Mouse (Mus musculus) layer of hippocampus, adult 18-20 months (tissue): ENCODE data around the gene Ttll3. TPM values are rescaled to one million over a fixed set of nuclear protein-coding genes. Genes with fewer than 3 reads are reported as not detected.

Experiments
- DNase-seq, 2 experiments: peaks; one replicate each; pipeline ENCODE4 v3.0.0; 2022; ENCODE audit warnings: low spot score in 2 of 2
- microRNA-seq, 2 experiments: library from miRNA; unstranded; fragments of <30 nt; microRNA quantifications; one replicate each; pipeline ENCODE4 v1.2.0; 2021
- total RNA-seq, 2 experiments: library from RNA; stranded (reverse); gene quantifications; 2 replicates each; pipeline ENCODE4 v1.2.3; 2021

Ttll3 gene
- total RNA-seq, 2 experiments from 2014 or later, result 14.8 to 17.6 TPM

DNA sequence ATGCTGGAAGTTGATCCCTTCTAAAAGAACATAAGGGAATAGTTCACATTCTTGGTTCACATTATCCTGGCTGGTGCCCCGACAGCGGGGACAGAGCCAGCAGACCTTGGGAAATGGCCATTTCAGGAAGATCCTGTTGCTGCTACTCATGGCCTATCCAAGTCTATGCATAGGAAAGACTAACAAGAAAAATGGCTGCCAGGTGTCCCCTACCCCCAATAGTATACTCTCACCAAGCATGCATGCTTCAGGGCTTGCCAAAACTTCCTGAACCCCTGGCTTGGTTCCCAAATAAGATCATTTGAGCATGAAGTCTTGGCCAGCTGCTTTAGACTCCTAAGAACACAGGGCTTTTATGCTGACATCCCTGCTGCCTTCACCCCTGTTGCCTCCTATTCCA, 62.8 kb downstream of the Ttll3 start:
- DNase-seq, result no peak

DNA sequence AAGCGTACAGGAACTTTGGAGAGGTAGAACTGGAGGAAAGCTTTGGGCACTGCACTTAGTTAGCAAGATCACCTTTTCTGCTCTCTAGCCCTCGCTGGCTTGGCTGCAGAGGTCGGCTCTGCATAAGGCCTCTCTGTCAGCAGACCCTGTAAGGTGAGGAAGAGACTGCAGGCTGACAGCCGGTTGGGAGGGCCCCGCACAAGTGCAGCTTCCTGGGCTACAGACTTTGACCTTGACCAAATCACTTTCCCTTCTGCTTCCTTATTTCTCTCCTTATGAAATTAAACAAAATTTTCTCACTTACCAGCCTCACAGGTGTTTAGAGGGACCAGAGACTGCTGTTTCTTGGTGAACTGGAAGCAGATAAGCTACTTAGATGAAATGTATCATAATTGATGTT, 65.9 kb downstream of the Ttll3 start:
- DNase-seq, result no peak

DNA sequence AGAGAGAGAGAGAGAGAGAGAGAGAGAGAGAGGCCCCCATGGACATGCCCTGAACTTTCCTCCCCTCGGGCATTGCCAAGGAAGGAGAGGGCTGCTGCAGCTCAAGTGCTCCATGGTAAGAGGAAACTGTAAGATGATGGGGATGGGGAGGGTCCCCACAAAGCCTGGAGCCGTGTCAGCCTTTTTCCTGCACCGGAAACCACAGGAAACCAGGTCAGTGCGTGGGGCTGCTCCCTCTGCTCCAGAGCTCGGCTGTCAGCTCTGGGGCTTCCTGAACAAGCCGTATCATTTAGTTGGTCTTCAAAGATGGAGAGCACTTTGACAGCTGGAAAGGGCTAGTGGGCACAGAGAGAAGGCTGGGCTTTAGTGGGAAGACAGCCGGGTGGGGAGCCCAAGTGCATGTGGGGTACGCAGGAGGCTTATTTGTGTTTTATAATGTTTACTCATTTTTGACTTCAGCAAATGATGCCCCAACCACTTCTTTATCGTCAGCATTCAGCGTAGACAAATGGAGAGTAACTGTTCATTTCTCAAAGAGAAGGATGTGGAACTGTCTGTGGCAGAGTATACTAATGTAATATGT, 69.0 kb downstream of the Ttll3 start, which contains the start of gene Il17re:
Gene Il17re (plus strand): TSS at position 533 of the 583 bp plus-strand sequence.
- no peak for DNase-seq

DNA sequence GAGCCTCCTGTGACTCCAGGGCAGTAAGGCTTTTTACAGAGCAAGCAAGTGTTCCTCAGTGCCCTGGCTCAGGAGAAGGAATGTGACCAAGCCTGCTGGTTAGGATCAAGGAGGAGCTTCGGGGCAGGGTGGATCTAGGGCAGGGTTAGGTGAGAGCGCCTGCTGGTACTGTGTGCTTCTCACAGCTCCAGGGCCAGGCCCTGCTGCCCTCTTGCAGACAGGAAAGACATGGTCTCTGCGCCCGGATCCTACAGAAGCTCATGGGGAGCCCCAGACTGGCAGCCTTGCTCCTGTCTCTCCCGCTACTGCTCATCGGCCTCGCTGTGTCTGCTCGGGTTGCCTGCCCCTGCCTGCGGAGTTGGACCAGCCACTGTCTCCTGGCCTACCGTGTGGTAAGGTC, 69.6 kb downstream of the Ttll3 start:
- no peak for DNase-seq

DNA sequence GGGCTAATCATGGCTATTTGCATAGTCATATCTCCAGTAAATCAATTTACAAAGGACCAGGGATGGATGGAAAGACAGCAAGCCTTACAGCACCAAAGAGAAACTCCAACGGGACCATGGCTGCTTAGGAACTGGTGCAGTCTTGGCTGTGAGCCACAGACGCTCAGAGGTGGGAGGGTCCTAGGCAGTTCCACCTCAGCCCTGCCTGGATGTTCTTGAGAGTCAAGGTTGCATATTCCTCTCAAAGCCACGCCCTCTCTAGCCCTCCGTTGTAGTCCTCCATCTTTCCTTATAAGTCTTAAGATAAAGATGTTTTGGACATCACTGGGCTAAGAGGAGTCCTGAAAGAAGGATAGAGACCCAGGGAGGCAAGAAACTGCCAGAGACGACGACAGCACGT, 75.0 kb downstream of the Ttll3 start:
- DNase-seq, result no peak

Small RNA genes lying within 50 kb of the gene (microRNA-seq; reads per million reads assigned to microRNA genes)
- 0 to 0.74 reads per million in 2 experiments for gene Gm24387

Other genes with a start within 250 kb of the Ttll3 start
- gene Lhfpl4, start 193.9 kb upstream of the Ttll3 start, total RNA-seq, result 10 to 100 TPM; 74.2 to 76.4 TPM
- 10 to 100 TPM; 12.6 to 13.3 TPM for gene Mtmr14, start 151.4 kb upstream of the Ttll3 start, total RNA-seq
- gene Cpne9, start 107.0 kb upstream of the Ttll3 start, total RNA-seq, result 10 to 100 TPM; 15.9 to 18.5 TPM
- 10 to 100 TPM; 37.7 to 37.8 TPM for gene Brpf1, start 82.1 kb upstream of the Ttll3 start, total RNA-seq
- 1 to 10 TPM; 6.8 to 7.9 TPM for gene Ogg1, start 62.3 kb upstream of the Ttll3 start, total RNA-seq
- gene Camk1, start 45.3 kb upstream of the Ttll3 start, total RNA-seq, result 10 to 100 TPM; 51.8 to 53.2 TPM
- 10 to 100 TPM; 47.3 to 51.0 TPM for gene Tada3, start 11.4 kb upstream of the Ttll3 start, total RNA-seq
- gene Arpc4, start 11.1 kb upstream of the Ttll3 start, total RNA-seq, result 100 to 1,000 TPM; 302 to 314 TPM
- gene Rpusd3, start 30.1 kb downstream of the Ttll3 start, total RNA-seq, result 10 to 100 TPM; 28.6 to 30.3 TPM
- gene Cidec, start 46.5 kb downstream of the Ttll3 start, total RNA-seq, result not detected
- gene Jagn1, start 53.3 kb downstream of the Ttll3 start, total RNA-seq, result 10 to 100 TPM; 40.7 to 47.7 TPM
- under 1 TPM in 1 of 2 experiments, not detected in 1; 0.18 TPM for gene Il17re, start 69.2 kb downstream of the Ttll3 start, total RNA-seq
- 1 to 10 TPM; 4.1 to 4.2 TPM for gene Il17rc, start 82.2 kb downstream of the Ttll3 start, total RNA-seq
- gene Creld1, start 94.0 kb downstream of the Ttll3 start, total RNA-seq, result 100 to 1,000 TPM; 106 to 111 TPM
- 10 to 100 TPM; 50.5 to 55.0 TPM for gene Prrt3, start 112.7 kb downstream of the Ttll3 start, total RNA-seq
- gene Emc3, start 142.4 kb downstream of the Ttll3 start, total RNA-seq, result 10 to 100 TPM; 77.4 to 78.1 TPM
- gene Fancd2, start 142.4 kb downstream of the Ttll3 start, total RNA-seq, result 1 to 10 TPM; 1.7 to 2.7 TPM
- under 1 TPM; 0.27 to 0.41 TPM for gene Fancd2os, start 211.5 kb downstream of the Ttll3 start, total RNA-seq
- gene Brk1, start 215.5 kb downstream of the Ttll3 start, total RNA-seq, result 100 to 1,000 TPM; 221 to 222 TPM
- gene Vhl, start 234.7 kb downstream of the Ttll3 start, total RNA-seq, result 10 to 100 TPM; 44.3 to 48.5 TPM
- gene Irak2, start 249.2 kb downstream of the Ttll3 start, total RNA-seq, result 10 to 100 TPM; 21.1 to 27.2 TPM